Mouse (Mus musculus) stomach, postnatal 0 days (tissue): Measurements from ENCODE around the gene Anxa6.

ENCODE experiments used
- CTCF ChIP-seq: IDR thresholded peaks from 2 replicates; pipeline ENCODE4 v1.5.1; 2016; ENCODE audit warnings: antibody characterized with exemption, low read depth, mild to moderate bottlenecking, moderate library complexity
- EP300 ChIP-seq: optimal IDR thresholded peaks from 2 replicates; pipeline ENCODE3; 2016; ENCODE audit warnings: antibody characterized with exemption

- TF ChIP-seq CTCF (no peak), EP300 (peak; percentile 23)
Measured at GRCm38 (mm10) chr11:54958571-54959073, 74.6 kb downstream of the Anxa6 start.
